Mouse (Mus musculus): ENCODE results near the gene Gcnt7.

Gcnt7 gene

GRCm38 (mm10) chr2:172404239-172404638 lies 54.2 kb downstream of the Gcnt7 start:
- no peak for DNase-seq (ENCODE audit: low spot score)

DNA sequence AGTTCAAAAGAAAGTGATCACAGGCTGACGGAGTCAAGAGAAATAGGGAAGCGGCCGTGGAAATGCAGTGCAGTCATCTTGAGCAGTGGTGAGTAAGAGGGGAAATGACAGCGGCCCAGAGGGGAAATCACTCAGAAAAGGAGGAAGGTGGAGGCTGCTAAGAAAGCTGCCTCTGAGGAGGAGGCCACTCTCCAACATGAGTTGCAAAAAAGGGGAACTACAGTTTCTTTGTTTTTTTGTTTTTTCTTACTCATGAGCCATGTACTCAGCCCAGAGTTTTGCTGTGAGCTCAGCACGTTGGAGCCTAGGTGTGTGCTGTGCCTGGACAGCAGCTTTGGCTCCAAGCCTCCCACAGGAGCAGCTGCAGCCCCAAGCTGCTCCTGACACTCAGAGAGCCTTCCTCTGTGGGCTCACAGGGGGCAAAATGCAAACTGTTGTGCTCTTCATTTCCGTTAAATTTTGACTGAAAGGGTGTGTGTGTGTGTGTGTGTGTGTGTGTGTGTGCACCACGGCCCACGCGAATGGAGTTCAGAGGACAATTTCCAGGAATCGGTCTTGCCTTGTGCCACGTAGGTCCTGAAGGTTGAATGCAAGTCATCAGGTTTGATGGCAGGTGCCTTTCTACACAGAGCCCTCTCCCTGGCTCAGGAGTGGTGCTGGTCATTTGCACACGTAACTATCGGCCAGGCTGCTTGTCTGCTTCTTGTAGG lies 57.1 kb downstream of the Gcnt7 start:
- DNase-seq (ENCODE audit: low spot score) = no peak
